Mouse (Mus musculus): Measurements from ENCODE around the gene Kiz. TPM values are rescaled to one million over a fixed set of nuclear protein-coding genes. Genes with fewer than 3 reads are reported as not detected.

Kiz gene
- polyA plus RNA-seq, 1 experiment = 24.9 TPM

DNA sequence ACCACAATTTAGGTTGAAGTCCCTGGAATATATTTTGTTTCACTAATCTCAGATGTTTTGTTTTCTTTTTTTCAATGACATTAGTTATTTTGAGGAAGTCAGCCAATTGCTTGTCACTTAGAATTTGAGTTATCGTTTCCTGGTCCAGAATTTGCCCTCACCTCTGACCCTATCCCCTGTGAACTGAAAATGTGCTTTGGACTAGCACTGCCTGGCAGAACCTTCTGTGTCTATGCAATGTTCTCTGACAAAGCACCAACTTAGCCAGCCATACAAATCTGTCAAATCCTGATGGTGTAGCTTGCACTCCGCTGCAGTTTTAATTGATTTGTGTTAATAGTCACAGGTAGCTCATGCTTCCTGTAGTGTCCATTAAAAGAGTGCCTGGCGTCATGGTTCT is 10.1 kb downstream of the Kiz start:
- no peak for DNase-seq (ENCODE audit: low spot score)

DNA sequence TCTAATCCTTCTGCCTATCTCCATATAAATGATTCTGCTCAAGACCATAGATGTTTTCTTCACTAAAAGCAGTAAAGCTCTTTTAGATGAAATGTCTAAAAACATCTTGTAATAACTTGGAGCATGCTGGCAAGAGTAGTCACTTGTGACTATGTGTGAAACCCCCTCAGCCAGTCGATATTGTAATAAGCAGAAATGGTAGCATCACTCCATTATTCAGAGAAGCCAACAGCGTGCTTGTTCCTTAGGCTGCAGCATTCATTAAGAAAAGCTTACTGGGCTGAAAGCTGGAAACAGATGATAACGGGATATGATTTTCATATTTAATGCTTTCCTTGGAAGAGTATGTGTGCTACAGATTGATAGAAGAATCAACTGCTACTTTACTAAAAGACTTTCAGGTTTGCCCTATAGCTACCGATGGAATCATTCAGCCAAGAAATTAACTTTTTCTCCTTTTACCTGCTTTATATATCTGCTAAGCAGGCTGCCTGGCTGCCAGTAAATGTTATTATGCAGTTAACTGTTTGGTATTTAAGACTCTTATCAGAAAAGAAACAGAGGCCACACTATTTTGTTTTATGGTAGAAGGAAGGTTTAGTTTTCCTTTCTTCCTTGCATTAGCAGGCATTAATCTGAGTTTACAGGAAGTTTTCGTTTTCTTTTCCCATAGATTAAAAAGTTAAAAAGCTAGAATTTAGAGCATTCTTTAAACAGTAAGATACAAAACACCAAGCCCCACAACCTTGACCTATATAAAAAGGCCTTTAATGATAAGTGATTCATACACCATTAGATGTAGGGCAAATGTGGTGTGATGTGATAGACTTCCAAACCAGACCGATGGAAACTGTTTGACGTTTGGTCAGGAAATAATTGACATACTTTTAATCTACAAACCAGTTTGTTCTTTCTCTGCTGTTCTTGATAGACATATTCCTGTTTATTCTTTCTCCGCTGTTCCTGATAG is 15.9 kb downstream of the Kiz start:
- no peak for DNase-seq (ENCODE audit: low spot score)

DNA sequence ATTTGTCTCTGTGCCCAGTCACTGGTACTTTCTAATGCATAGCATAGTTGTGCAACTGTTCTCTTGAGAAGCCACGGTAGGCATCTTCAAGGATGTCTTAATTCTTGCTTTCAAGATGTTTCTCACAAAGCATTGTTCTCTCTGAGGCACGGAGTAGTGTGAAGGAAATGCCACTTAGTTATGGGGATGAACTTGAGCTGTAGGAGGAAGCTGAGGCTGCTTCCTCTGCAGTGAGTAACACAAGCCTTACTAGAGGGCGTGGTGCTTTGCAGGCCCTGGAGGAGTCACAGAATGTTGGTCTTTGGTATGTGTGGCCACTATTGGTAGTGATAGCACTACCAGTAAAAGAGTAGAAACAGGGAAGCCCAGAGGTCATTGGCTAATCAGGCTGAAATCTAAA is 17.0 kb downstream of the Kiz start:
- no peak for DNase-seq (ENCODE audit: low spot score)

DNA sequence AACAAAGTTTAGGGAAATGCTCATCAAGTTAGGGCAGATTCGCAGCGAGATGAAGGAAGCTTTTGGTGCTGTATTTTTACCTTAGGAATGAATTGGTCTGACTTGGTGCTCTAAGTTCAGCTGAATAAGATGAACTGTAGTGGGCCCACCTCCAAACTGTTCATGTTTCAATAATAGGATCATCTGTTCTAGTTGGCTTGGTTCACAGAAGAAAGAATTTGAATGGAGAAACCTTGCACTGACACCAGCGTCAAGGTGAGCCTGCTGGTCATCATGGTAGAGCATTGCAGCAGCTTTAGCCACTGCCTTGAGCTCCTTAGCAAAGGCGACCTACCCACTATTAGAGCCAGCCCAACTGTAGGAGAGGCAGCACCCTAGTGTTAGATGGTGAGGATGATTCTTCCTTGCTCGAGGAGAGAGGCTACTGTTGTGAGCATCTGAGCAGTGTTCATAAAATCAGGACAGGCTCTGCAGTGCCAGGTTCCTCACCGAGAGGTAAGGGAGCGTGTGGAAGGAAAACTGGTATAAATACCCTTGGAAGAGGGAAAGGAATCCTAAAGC is 18.3 kb downstream of the Kiz start:
- no peak for DNase-seq (ENCODE audit: low spot score)

DNA sequence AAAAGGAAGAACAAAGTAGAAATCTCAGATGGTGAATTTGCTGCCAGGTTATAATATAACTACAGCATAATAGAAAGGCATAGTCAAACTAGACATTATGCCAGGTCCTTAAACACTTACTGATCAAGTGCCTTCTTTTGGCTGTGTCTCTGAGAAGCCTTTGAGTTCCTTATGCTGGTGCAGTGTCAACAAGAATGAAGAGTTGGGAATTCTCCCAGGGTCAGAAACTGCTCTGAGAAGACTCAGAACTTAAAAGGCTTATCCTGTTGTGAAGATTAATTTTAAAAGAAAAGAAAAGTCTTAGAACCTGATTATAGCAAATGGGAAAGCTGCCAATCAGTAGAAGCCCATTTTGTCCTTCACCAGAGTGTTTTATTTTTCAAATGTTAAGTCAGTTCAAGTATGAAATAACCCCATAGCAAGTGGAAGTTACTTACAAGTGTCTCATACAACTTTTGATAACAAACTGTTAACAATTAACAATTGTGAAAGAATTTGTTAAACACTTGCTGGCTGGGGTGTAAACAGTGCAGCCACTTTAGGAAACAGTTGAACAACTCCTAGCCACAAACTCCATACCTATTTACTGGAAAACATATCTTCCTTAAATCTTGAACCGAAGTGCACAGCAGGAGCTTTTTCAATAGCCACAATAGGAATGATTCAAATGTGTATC is 21.9 kb downstream of the Kiz start:
- no peak for DNase-seq (ENCODE audit: low spot score)

DNA sequence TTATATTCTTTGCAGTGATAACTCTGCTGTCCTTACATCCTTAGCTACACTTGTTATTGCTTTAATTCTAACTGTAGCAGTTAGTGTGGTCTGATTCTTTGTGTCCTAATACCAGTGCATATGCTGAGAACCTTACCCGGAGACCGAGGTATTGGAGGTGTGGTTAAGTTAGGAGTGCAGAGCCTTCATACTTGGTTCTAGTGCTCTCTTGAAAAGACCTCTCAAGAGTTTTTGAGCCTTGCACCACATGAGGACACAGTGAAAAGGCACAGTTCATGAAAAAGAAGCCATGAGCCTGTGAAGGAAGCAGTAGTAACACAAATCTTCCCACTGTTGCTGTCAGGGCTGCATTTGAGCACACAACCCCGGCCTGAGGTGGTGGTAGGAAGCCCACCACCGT is 26.0 kb downstream of the Kiz start:
- no peak for DNase-seq (ENCODE audit: low spot score)

DNA sequence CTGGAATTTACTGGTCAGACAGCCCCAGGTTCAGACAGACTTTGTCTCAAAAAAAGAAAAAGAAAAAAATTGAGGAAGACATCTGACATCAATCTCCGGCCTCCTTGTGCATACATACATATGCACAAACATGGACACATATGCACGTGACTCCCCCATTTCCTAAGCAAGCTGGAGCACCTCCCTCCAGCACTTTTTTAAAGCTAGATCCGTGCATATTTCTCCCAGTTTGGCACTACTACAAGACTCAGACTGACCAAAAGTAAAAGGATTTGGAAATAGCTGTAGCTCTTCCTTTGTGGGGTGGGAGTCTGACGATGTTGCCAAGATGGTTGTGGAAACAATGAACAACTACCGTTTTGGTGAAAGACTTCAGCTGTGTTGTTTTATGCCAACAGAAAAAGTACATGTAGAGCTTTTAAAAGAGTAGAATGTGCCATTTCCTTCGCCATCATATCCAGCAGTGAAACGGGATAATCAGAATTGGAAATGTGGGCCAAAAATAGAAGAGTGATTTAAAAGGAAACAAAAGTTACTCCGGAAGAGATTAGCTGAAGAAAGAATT is 28.7 kb downstream of the Kiz start:
- DNase-seq (ENCODE audit: low spot score) = no peak

DNA sequence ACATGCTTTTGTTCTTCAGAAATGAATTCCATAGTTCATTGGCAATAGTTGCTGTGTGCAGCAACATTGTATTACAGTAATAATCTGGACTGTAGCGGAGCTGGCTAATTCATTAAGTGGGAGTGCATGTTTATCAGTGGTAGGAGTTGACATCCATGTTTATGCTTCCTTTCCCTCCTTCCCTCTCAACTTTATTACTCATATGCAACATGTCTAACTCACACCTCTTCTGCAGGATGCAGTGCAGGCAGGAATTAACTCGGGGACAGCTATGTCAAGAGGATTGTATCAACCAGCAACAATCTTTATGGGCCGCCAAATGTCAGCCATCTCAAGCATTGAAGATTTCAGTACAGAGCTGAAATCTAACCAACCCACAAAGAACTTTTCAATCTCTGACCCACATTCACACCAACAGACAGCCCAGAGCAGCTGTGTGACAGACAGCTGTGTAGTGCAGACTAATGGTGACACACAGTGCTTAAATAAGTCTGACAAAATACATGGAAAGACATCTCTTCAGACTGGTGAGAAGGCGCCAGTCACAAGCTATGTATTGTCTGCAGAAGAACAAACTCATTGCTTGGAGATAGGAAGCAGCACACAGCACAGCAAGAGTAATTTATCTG is 33.2 kb downstream of the Kiz start:
- DNase-seq (ENCODE audit: low spot score) = no peak

DNA sequence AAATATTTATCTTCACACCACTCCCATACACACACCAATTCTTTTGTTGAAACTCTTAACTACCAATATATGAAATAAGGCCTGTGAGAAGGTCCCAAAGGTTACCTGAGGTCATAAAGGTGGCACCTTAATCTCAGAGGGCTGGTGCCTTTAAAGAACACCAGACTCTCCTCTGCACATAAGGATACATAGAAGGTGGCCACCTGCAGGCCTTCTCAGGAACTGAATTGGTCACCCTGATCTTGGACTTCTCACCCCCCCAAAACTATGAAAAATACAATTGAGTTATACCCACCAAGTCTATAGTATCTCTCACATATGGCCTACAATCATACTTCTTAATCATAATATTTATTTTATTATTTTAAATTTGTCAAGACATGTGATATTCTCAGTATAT is 43.3 kb downstream of the Kiz start:
- no peak for DNase-seq (ENCODE audit: low spot score)

DNA sequence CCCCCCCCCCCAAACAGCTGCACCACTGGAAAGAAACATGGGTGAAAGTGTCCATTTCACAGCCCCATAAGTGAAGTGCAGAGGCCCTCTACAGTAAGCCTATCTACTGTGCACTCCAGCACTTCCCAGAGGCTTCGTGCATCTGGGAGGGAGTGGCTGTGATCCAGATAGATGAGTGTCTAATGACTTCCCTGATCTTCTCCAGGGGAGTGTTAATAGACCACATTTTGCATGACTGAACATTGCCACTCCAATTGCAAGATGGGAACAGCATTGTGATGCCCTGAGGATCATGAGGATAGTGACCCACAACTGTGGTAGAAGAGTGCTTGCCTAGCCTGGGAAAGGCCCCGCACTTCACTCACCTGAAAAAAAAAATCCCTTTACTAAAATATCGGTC is 60.4 kb downstream of the Kiz start:
- no peak for DNase-seq (ENCODE audit: low spot score)

DNA sequence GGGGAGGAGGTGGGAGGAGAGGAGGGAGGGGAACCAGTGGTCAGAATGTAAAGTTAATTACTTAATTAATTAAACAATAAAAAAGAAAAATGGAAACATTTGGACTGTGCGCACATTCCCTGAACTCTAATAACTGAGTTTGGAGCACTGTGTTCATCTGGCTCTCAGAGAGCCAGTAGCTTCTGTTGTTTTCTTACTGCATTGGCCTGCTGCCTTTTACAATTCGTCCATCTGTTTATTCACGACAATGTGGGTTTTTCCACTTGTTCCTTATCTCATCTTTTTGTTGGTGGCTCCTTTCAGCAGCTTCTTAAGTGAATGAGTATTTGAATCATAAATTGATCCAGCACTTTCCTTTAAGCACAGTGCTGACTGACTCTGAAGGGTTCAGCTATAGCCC is 62.1 kb downstream of the Kiz start:
- DNase-seq (ENCODE audit: low spot score) = no peak

DNA sequence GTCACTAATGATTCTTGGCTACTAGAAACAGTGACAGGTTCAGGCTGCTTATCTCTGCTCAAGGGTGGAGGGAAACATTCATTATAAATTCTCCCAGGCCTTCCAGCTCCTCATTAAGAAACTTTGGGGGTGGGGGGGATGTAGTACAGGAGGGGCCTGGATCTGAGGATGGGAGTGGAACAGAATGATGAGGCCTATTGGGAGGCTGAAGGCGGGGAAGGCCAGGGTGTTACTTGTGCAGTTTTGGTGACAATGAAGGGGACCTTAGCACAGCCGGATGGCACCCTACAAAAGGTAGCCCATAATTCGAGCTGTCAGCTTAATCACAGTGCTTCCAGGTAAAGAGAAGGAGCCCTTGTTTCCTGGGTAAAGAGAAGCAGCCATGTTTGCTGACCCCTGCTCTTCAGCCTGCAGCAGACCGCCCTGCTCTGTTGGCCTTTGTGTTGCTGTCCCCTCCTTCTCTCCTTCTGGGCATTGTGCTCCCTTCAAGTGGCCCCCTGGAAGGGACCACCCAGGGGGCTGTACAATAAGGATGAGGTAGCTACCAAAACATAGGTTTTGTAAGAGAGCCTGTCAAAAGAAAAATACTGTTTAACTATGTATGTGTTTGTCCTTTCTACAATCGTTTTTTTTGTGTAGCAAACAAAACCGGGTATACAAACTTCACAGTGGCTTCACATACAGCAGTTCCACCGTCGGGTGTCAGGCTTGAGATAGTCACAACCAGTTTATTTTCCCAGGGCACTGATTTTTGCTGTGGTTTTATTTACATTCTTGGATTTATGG is 64.9 kb downstream of the Kiz start:
- no peak for DNase-seq (ENCODE audit: low spot score)

DNA sequence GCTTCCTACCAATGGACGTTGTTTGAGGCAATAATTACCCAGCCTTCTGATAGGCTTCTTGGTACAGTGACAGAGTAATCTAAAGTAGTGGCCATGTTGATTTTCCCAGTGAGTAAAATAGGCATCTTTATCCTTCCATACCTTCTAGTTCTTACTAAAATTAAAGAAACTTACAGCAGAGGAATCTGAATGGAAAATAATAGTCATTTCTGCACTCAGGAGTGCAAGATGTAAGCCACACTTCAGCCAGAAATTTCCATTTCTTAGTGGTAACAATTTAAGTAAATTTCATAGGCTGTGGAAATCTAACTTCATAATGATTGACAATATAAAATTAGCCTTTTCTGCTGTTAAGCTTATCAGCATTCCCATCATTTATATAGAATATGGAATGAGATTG is 69.6 kb downstream of the Kiz start:
- no peak for DNase-seq (ENCODE audit: low spot score)

DNA sequence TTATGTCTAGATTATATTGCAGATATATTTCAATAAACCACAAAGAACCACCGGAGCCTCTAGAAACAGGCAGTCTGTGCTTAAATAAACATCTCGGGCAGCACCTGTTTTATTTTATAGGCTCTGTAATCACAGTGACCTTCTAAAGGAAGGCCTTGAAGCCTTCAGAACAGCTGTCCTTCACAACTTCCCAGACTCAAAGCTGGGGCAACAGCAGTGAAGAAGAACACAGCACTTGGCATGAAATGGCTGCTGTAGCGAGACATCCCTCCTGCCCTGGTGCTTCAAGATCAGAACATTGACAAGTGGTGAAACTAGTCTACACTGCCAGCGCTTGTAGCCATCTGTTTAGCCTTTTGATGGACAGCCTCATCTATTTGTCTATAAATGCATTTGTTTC is 70.2 kb downstream of the Kiz start:
- no peak for DNase-seq (ENCODE audit: low spot score)

DNA sequence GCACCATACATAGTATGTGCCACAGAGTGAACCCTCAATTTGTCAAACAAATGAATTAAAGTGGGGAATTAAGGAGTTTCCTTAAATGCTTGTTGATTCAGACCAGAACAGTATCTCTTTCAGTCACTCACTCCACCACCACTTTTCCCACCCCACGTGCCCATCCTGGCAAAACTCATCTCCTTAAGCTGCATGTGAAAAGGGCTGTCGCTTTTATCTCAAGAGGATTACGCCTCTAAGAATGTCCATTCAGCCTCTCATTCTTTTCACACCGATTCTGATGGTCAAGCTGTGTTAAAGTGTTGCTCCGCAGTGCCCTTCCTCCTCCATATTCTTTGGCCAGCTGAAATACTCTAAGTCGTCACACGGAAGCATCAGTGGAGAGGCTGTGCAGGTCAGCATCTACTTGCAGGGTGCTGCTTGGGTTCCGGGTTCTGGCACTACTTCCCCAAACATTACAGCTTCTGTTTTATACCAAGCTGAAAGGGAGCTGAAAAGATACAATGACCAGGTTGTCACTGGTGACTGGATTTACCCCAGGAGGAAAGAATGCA is 92.6 kb downstream of the Kiz start:
- DNase-seq (ENCODE audit: low spot score) = no peak

DNA sequence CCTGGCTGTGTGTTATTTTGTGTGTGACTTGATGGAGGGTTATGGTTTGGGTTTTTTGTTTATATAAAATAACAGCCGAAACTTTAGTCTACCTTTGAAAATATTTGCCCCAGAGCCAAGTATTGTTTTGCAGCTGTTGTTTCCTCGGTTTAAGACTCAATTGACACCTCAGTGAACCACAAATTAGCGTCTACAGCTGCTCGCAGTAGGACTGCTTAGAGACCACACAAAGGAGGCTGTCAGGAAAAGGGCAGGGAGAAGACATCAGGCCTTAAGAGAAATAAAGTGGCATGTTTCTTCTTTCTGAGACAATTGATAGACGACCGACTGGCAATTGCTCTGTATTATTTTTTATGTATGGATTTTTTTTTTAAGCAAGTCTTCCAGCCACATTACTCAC is 100.7 kb downstream of the Kiz start:
- no peak for DNase-seq (ENCODE audit: low spot score)

DNA sequence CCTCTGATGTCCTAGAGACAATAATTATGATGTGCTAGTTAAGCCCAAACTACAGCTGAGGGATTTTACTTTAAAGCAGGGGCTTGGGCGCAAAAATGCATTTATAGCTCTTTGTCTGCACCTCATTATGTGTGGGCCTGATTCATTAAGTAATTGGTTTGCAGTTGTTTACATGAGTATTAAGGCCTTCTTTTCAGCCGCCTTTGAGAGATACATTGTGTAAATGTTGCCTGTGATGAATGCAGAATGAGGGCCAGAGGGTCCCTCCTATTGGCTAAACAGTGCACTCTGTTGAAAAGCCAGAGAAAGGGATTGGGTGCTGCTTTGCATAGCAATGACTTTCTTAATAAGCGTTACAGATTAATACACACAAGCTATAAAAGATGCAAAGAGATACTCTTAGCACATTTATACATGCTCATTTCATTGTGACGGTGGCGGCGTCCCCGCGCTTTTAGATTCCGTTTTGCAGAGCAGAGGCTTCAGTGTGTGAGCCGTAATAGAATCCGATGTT is 102.8 kb downstream of the Kiz start:
- no peak for DNase-seq (ENCODE audit: low spot score)

DNA sequence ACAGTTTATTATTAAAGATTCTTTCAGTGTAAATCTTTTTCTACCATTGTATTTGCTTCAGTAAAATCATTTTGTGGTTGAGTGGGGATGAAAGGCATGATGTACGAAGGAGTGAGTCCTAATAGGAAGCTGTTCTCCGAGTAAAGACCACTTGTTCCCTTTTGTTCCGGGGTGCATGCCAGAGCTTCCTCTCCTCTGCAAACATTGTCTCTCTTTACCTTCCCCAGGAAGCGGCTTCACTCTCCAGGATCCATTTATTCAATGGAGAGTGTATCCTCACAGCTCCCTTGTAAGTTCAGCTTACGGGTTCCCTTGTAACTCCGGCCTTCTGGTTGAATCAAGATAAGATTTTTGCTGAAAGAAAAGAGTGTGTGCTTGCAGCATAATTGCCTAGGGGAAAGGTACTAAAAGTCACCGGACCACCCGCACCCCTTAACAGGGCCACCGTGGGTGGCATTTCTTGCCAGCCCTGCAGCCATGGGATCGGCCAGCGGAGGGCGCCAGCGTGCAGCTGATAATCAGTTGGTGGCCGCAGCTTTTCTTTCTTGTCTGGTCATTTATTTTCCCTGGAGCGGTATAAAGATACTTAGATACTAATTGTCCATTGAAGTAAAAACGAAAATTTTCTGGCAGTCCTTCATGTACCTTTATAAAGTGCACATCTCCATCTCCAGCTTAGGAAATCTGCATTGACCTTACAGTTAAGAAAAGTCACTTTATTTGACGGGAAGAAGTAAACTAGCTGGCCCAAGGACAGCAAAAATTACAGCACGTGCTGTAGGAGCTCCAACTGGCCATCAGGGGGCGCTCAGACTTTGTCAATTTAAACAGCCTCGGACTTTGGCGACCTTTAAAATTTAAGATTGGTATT is 103.5 kb downstream of the Kiz start:
- DNase-seq (ENCODE audit: low spot score) = peak; percentile 63

DNA sequence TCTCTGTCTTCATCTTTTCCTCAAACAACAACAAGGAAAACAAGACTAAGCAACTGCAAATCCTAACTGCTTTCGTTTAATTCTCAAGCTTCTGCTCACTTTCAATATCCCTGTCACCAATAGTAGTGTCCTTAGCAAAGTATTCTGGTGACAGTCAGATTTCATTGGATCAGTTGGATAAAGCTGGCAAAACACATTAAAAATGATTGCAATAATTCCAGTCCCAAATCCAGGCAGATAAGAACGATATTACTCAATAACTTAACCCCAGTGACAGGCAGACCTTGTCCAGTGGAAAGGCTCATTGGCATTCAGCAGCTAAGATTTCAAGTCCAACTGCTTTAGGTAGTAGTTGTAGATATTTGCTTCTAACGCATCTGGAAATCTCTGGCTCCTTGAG is 119.4 kb downstream of the Kiz start:
- DNase-seq (ENCODE audit: low spot score) = no peak

All from urinary bladder, adult 2 months (tissue).